Mouse (Mus musculus): ENCODE data around the gene Rad51d.

Gene Rad51d

DNA sequence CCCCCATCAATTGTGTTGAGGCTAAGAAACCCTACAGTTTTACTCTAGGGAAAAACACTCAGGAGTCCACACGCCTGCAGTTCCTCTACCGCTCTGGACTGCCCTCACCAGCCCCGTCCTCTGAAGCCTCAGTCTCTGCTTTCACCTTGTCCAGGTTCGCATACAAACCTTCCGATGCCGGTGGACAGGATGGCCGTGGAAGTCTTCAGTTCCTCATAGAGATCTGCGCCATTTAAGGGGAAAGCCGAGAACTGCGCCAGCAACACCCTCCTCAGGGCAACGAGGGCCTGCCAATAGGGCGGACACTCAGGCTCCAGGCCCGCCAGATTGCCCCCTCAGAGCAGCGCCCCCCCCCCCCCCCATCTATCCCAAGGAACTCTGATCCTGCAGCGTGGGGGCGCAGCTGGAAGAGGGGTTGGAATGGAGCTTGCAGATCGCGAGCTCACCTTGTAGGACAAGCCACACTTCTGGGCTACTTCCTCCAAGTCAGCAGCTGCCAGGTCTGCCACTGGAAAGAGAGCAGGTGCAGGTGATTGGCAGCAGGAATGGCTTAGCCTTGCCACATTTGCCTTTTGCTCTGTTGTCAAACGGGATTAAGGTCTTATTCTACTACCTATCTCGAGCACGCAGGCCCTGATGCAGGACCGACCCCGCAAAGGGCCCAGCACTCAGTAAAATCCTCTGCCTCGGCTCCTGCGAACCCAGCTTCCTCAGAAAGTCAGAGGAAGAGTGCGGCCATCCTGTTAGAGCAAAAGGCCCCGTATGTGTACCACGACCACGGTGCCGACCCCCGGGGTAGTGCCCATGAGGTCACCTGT is 681 bp downstream of the Rad51d start:
- DNase-seq = peak; percentile 21 to 29

DNA sequence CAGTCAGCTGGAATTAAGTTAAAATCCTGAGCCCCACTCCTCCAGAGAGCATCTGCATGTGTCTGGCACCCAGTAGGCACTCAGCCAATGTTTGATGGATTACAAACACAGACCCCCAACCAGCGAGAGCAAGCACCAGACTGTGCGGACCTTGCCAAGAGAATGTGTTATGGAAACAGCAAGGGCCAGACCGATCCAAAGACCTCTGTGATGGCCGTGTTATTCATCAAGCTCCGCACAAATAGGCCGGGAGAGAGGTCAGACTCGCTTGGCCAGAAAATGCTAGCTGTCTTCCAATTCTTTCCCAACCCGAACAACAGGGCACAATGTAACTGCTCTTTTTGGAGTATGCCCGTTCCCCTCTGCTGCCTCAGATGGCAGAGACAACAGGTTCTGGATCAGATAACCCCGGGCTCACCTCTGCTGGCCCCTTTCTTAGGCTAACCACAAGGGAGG is 1.9 kb downstream of the Rad51d start:
- DNase-seq = no peak

DNA sequence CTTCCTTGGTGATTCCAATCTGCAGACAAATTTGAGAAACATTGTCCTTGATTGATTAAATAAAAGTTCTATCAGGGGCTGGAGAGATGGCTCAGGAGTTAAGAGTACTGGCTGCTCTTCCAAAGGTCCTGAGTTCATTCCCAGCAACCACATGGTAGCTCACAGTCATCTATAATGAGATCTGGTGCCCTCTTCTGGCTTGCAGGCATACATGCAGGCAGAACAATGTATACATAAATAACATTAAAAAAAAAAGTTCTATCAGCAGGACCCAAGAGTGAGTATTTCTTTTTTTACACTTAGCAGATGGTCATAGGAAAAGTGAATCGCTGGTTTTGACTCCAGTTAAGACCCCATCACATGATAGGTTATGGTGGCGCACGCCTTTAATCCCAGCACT is 3.9 kb downstream of the Rad51d start:
- no peak for DNase-seq

DNA sequence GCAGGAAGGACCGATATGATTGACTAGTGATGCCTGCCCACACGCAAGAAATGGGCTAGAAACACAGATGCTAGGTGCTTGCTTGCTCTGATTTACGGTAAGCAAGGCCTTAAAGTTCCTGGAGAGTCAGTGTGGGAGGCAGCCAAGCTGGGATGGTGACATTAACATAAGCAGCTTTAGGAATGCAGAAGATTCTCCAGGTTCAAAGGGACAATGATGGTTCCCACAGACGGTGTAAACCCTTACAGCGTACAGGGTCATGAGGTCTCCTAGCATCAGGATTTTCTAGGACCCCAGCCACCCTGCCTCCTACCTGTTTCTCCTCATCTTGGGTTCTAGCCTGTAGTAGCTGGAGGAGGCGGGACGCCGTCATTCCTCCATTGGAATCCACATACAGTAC is 7.2 kb downstream of the Rad51d start:
- DNase-seq = no peak

DNA sequence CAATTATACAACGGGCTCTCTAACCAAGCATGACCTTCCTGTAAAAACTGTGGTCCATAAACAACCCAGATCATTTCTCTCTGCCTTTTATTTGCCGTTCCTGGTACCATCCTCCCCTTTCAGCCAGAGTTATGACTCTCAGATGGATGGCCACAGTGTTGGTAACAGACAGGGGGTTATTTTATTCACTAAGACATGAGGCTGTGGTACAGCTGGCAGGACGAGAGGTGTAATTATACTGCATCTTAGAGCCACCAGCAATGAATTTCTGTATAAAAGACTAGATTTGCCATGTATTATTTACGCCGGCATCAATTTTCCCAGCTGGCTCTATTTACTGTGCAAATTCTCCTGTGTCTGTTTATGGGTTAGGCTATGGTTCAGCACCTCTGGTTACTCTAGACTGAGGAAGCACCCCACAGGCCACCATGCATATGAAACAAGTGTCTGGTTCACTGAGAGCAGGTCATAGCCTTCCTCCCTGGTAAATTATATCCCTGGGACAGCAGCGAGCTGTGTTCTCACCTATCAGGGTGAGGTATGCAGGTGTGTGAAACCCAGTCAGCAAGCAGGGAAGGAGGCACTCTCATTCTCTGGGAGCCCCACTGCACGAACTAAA is 12.6 kb downstream of the Rad51d start:
- no peak for DNase-seq

DNA sequence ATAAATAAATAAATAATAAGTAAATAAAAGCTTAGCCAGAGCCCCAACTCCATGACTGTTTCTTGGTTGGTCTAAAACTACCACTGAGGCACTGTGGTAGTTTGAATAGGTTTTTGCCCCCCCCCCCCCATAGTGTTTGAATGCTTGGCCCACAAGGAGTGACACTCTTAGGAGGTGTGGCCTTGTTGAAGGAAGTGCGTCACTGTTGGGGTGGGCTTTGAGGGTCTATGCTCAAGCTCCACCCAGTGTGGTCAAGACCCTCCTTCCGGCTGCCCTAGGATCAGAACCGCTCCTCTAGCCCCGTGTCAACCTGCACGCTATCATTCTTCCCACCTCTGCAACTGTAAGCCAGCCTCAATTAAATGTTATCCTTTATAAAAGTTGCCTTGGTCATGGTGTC is 14.8 kb downstream of the Rad51d start:
- no peak for DNase-seq

DNA sequence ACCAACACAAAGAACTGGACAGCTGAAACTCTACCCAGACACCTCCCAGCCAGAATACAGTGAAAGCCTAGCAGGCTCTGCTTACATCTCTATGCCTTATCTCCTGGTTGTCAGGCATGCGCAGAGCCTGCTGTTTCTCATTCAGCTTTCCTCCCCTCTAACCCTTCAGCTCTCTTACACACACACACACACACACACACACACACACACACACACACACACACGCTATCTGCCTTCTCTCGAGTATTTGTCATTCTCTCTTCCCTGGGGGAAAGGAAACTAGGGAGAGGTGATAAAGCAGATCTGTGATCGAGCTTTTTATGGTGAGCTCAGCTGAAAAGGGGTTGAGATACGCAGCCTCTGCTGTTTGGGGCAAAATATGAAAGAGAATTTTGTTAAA is 15.5 kb downstream of the Rad51d start:
- DNase-seq = no peak

DNA sequence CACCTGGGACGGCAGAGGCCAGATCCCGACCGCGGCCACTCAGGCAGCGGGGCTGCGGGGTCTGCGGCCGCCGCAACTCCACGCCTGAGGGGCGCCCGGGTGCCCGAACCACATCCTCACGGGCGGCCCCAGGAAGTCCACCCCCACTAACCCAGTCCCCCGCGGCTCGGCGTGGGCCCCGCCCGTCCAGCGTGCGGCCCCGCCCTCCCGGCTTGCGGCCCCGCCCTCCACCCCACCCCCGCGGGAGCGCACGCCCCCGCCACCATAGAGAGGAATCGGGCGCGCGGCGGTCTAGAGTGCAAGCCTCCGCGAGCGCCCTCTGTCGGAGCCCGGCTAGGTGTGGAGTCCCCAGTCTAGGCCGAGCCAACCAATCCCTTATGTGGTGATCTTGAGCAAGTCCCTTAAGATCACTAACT is 19.4 kb downstream of the Rad51d start, which contains the start of gene Rffl:
Rffl (minus strand) TSS at position 180 of the 416 bp plus-strand sequence.
- peak; percentile 96 to 97 for DNase-seq

DNA sequence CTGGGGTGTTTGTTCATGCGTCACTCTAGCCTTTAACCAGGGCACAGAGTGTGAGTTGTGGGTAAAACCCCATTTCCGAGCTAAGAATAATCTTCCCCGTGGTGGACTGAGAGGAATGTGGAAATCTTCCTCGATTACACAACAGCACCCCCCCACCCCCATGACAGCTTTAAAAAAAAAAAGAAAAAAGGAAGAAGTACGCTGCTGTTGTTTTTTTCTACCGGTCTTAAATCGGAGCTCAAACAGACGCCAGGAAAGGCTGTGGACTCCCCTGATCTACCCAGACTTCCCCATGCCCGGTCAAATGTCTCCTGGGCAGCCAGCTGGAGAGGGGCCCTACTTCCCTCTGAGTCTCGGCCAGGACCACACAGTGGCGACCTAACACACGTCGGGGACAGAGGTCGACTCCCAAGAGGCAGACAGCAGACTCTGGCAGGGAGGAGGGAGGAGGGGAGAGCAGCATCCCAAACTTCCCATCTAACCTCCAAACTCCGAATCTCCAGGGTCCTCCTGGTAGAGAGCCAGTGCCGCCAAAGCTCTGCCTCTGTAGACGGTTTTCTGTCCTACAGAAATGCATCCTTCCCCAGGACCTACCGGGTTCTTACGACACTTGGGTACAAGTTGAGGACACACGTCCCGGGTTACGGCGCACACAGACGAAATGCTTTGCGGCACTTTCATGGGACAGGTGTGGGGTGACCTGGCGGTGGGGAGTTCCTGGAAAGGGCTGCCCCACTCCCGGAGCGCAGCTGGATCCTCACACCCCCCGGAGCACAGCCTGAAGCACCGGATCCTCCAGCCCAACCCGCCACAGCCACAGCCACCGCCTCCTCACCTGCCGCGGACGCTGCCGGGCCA is 20.0 kb downstream of the Rad51d start:
- DNase-seq = peak in 1 of 2 experiments; percentile 22

DNA sequence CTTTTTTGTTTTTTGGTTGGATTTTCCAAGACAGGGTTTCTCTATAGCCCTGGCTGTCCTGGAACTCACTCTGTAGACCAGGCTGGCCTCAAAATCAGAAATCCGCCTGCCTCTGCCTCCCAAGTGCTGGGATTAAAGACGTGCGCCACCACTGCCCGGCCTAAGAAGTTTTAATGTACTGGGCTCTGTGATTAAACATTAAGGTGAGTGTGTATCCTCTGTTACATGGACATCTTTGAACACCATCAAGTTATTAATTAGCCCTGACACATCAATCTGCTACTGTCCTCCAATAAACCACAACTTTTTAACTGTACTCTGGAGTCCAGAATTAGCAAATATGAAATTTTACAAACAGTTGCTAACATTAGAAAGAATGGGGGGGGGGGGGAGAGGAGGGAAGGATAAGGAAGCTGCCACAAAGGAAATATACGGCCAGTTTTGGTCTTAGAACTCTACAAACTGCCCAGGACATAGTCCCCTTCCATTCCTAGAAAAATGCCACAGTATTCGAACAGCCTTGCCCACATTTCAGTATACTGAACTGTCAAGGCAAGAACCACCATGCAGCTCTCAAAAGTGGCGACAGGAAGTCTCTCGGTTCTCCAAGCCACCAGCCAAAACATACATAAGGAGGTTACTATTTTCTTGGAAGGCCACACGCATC is 20.8 kb downstream of the Rad51d start:
- DNase-seq = no peak

DNA sequence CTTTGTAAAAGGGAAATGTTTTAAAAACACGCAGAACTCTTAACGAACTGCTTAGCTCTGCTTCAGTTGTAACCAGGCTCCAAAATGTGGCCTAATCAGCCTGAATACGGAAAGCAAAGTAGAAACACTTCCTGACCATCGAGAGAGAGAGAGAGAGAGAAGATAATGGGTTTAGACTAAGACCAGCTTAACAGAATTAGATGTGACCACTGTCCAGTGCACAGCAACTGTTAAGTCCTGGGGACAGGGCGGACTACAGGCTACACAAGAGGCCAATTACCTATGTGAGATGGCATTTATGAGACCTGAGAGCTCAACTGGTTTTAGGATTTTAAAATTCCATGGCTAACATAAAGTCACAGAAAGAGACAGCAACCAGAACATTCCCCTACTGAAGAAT is 22.5 kb downstream of the Rad51d start:
- no peak for DNase-seq

DNA sequence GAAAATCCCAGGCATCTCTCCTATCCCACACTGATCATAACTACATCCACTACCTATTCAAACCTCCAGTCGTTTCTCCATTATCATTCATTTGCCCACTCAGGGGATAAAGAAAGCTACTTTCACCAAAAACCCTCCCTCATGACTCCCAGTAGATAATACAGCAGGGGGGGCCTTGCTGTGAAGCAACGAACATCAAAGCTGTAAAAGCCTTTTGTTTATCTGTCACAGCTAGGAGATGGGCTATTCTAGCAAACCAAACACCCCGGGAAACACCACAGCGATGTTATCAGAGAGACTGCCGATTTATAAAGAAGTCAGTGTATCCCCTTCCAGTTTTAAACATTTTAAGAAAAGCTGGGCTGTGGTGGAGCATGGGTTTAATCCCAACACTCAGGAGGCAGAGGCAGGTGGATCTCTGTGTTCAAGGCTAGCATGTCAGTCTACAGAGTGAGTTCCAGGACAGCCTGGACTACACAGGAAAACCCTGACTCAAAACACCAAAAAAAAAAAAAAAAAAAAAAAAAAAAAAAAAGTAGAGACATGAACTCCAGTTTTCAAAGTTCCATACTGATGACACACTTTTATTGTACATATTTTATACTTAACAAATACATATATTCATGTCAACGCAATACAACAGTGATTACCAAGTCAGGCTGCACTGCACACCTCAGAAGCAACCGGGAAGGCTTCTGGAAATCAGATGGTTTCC is 23.4 kb downstream of the Rad51d start:
- no peak for DNase-seq

DNA sequence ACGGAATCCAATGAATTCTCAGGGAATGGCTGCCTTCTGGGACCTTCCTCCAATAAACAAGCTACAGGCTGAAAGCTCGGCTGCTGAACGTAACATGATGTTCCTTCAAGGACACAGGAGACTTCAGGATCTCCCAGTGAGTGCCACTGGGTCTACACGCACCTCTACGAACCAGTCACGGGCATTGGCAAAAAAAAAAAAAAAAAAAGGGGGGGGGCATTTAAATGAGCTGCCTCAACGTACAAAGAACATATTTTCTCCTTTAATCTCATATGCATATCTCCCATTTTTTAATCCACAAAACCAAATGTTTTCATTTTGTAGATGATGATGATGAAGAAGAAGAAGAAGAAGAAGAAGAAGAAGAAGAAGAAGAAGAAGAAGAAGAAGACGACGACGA is 24.5 kb downstream of the Rad51d start:
- DNase-seq = no peak

DNA sequence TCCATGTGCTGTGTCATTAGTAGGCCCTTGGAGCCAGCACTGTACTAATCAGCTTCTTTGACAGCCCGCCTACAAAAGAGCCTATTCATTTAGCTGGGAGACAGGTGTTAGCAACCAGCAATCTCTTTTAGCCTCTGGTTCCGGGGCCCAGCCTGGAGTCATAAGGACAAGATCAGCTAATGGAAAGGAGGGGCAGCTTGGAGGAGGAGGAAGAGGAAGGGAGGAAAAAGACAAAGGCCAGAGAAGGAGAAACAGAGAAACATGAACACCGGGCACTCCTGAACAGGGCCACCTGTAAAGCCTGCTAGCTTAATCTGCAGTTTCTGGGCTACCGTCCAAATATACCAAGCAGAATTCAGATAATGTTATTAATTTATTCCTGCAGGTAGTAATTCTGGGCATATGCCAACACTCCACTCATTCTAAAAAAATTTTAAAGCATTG is 26.9 kb downstream of the Rad51d start:
- DNase-seq = no peak

DNA sequence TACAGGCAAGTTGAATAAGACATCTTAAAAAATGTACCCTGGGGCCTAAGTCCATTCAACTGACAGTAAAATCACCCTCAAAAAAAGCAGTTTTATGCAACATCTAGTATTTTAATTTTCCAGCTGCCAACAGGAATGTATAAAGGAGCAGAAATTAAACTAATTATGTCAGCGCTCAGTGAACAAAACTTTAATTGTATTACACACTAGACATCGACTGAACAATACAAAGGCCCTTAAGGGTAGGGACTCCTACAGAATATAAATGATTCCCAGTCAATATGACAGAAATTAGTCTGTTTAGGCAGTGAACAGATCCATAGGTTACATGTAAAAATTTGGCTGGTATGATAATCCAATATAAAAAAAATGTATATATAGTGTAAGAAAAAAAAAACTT is 27.4 kb downstream of the Rad51d start:
- no peak for DNase-seq

DNA sequence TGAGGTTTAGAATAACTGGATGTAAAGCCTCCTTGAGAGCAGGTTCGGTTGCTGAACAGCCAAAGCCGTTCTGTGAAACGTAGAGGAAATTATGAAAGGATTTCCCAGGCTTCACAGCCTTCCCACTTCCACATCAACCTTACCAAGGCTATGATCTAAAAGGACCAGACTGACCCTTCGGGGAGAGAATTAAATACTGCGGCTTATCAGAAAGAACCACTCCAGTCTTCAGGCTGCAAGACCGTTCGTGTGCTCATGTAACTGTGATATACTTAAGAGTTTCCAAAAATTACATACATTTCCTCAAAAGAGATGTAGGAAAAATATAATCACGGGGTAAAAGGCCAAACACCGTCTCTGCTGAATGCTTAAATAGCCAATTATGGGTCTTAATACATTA is 27.8 kb downstream of the Rad51d start:
- DNase-seq = no peak

DNA sequence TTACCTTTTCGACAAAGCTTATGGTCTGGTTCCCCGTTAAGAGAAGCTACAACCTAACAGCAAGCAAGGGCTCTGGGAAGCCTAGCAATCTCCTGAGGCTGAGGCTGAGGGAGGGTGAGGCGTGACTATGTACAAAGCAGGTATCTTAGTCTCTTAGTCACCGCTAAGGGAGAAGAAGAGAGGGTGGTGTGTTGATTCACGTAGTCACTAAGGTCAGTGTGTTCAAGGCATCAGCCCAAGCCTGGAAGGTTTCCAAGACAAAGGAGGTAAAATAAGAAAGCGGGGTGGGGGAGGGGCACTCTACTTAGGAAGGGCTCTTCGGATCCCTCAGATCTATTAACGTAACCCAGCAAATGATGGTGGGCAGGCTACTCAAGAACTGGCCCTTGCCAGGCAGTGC is 28.9 kb downstream of the Rad51d start:
- no peak for DNase-seq

DNA sequence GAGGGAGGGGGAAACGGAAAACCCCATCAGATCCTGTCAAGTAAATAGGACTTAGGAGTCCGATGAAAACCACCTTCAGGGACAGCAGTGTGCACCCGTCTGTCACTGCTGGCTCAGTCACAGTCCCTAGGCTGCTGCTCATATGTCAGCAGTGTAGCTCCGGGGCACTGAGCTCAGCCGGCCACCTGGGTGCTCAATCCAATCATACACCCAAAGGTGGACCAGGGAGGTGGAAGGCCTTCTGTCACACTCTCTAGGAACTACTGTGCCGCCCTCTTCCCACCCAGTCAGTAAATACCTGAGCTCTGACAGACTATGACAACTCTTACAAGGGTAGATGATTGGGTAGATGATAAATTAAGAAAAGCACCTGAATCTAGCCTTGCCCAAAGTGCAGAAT is 29.7 kb downstream of the Rad51d start:
- DNase-seq = no peak

DNA sequence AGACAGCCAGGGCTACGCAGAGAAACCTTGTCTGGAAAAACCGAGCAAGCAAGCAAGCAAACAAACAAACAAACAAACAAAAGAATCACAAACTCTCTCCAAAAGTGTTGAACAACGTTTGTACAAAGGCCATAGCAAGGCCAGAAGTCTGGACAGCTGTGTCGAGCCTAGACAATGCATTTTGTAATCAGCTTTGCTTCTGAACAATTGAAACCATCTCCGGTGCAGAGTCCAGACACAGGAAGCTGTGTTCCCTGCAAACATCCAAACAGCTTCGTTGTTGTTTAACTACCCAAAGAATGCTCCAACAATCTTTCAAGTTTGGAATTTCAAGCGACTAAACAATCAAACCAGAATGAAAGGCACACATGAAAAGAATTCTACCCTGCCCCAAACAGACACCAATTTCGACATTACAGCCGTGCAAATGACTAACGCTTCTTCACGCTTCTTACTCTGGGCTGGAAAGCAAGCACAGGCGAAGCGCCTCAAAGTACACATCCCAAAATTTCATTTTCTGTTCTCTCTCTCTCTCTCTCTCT is 33.0 kb downstream of the Rad51d start:
- DNase-seq = no peak

DNA sequence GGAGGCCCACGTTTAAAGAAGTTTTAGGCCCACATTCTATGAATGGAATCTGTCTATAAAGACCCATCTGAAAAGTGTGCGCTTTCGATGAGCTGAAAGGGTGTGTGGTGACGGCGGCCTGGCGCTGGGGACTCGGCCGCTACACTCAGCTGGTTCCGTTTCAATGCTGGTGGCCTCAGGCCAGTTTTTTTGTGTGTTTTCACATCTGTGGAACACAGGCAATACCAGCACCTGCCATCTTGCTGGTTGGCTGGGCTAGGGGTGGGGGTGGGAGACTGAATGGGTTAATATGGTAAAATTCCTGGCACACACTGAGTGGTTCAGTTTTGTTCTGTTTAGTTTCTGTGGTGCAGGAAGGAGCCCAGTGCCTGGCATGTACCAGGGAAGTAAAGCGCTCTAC is 34.4 kb downstream of the Rad51d start:
- no peak for DNase-seq

DNA sequence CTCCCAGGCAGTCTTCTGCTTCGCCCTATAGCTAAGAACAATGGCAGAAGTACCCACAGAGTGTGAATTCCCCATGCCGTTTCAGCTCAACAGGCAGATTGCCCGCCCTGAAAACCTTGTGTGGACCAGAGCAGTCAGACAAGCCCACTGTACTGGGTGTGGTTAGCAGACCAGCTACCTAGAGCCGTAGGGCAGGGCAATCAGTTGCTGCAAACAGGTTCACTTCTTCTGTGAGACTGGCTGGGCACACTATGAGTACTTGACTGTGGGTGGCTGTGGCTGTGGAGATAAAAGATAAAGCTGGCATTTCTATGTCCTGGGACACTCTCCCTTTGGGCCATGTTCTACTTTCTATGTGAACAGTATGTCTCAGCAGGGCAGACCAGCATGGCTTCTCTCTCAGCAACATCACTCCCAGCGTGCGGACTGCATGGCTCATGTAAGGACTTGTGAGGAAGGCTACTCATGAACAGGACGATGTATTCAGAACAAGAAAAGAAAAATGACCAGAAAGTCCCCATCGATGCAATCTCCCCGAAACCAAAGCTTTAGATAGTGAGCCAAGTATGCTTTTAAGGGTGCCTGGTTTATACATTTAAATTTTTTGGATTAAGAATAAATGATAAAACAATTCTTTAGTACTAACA is 35.0 kb downstream of the Rad51d start:
- DNase-seq = no peak

Measured in cerebellum, postnatal 36 days (tissue).